Mouse (Mus musculus): ENCODE measurements around the gene Retreg1.

DNA sequence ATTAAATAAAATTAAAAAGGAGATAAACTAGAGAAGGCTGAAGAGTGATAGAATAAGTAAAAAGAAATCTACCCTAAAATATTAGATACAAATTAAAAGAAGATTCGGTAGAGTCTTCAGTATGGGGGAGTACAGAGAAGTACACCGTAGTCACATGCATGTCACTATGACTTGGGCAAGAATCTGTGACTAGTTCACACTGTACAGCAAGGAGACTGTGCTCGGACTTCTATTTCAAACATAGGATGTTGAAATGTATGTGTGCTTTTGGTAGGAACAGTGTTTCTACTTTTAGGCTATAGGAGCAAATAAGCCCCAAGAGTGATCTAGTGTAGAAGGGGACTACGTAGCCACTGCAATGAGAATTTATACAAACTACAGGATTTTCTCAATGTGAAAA, 131.4 kb downstream of the Retreg1 start:
- TF ChIP-seq POLR2A (IDR thresholded peaks at IDR 0.05; ENCODE audit: control insufficient read depth, extremely low read depth, insufficient read depth, low read length, poor library complexity) (no peak), CTCF (IDR thresholded peaks at IDR 0.05; ENCODE audit: borderline replicate concordance, control insufficient read depth, extremely low read depth, insufficient read depth, low read length, poor library complexity) (no peak)
